Mouse (Mus musculus): ENCODE measurements around the gene Arvcf.

Arvcf gene

DNA sequence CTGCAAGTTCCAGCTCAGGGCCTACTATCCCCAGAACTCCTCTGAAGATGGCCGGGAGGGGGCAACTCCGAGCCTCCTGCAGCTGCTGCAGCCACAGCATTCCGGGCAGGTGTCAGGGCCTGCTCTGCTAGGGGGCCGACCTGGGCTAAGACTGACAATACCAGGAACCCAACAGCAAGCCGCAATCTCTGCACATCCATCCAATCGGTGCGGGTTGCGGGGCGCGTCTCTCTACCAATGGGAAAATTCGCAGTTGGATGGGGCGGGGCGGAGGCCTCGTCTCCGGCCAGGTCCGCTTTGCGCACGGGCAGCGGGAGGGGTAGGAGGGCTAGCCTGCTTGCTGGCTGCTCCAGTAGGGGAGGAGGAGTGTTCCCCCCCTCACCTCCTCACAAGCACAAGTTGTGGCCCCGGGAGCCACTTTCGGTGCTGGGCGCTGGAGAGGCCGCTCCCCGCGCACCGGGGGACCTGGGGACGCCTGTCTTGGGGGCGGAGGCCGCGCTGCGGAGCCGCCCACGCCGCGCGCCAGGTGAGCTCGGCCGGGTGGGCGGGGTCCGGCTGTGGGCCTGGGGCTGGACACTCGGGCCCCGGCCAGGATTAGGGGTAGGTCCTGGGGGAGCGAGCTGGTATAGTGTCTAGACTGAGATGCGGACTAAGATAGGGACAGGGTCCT is at the start of gene Arvcf, which contains the start of gene Tango2:
Gene Arvcf (plus strand): TSS at position 252 of the 670 bp plus-strand sequence.
Gene Tango2 (minus strand): TSS at position 173 of the 670 bp plus-strand sequence.
- peak; percentile 94 for DNase-seq (ENCODE audit: low spot score)

DNA sequence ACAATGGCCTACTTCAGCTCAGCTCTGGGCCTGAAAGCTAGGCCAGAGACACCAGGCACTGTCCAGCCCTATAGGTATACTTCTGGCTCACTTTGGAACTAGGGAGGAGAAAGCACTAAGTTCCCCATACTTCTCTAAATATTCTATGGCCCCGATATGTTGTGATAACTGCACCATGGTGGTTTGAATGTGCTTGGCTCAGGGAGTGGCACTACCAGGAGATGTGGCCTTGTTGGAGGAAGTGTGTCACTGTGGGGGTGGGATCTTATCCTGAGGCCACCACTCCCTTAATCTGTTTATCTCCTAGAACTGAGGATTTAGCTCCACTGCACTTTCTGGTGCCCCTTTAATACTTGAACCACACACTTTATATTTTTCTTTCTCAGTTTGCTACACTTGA is 39.8 kb upstream of the Arvcf start:
- DNase-seq (ENCODE audit: low spot score): no peak

GRCm38 (mm10) chr16:18318992-18319391 is 29.0 kb upstream of the Arvcf start:
- DNase-seq (ENCODE audit: low spot score): no peak

DNA sequence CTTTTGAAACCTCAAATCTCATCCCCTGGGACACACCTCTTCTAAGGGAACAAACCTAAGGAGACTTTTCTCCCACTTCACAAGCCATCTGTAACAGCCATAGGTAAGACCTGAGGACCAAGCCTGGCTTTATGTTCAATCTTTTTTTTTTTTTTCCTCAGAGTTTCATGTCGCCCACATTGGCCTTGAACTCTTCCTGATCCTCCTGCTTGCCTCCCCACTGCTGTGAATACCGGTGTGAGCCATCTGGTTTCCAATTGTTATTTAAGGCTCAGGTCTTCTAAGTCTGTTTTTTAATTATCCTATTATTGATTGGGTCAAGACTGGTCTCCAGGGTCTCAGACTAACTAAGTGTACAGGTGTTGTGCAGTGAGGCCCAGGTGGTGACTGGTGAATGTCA is 26.5 kb upstream of the Arvcf start:
- no peak for DNase-seq (ENCODE audit: low spot score)

- DNase-seq (ENCODE audit: low spot score): no peak
Observed at GRCm38 (mm10) chr16:18323460-18323859, 24.5 kb upstream of the Arvcf start.

GRCm38 (mm10) chr16:18324031-18324430 is 24.0 kb upstream of the Arvcf start:
- no peak for DNase-seq (ENCODE audit: low spot score)

DNA sequence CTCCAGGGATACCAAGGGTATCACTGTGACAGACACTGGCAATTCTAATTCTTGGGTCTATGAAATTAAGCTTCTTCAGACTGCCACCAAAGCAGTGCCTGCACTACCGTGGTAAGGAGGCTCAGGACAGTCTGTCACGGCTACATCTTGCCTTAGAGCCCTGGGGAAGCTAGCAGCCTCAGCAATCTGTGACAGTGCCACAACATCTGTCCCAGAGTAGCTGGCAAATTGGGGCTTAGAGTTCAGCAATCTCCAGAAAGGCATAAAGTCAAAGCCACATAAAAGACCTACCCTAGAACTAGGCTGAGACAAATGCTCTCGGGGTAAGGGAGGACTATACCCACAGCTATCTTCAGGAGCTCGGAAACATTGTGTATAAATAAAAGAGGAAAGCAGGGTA is 22.2 kb upstream of the Arvcf start:
- DNase-seq (ENCODE audit: low spot score): no peak

DNA sequence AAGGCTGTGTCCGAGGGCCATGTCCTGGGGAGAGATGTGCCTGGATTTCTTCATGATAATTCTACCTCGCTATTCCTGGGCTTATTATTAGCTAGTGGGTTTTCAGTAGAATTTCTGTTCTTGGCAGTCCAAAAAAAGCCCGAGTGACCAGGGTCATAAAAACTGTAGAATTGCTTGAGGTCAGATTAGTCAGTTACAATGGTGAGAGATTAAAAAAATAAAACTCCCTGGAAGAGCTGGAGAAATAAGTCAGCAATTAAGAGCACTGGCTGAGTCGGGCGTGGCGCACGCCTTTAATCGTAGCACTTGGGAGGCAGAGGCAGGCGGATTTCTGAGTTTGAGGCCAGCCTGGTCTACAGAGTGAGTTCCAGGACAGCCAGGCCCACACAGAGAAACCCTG is 20.0 kb upstream of the Arvcf start:
- DNase-seq (ENCODE audit: low spot score): no peak

- no peak for DNase-seq (ENCODE audit: low spot score)
Observed at GRCm38 (mm10) chr16:18328524-18328923, 19.5 kb upstream of the Arvcf start.

GRCm38 (mm10) chr16:18333976-18334375 is 14.0 kb upstream of the Arvcf start:
- DNase-seq (ENCODE audit: low spot score): no peak

DNA sequence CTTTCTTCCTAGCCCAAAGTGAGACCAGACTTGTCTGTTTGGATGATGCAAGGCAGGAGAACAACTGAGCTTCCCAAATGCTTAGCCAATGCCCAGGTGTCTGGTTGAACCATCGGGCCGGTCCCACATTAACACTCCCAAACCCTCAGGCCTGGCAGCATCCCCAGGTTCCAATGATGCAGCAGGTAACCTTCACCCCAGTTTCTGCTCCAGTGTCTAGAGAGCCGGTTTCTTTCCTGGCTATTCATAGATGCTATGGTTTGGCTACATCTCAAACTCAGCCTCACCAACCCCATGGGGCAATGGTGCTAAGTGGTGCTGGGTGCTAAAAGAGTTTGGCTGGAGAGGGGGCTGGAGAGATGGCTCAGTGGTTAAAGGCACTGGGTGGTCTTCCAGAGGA is 12.0 kb upstream of the Arvcf start:
- DNase-seq (ENCODE audit: low spot score): no peak

GRCm38 (mm10) chr16:18337261-18337660 is 10.7 kb upstream of the Arvcf start:
- no peak for DNase-seq (ENCODE audit: low spot score)

DNA sequence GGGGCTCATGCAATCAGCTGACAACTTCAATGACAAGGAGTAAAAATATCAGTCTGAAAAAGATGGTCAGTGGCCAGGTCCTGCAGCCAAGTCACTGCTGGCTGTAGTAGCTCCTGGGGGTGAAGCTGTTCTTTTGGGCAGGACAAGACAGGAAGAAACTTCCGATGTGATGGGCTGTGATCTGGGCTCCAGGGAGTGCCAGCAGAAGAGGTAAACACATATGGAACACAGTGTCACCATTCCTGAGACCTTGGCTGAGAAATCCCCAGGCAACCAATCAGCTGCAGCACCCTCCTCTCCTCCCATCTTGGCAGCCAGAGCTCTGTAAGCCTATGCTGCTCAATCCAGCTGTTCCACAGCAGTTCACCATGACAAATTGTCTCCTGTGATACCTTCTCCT is 8.1 kb upstream of the Arvcf start:
- DNase-seq (ENCODE audit: low spot score): no peak

DNA sequence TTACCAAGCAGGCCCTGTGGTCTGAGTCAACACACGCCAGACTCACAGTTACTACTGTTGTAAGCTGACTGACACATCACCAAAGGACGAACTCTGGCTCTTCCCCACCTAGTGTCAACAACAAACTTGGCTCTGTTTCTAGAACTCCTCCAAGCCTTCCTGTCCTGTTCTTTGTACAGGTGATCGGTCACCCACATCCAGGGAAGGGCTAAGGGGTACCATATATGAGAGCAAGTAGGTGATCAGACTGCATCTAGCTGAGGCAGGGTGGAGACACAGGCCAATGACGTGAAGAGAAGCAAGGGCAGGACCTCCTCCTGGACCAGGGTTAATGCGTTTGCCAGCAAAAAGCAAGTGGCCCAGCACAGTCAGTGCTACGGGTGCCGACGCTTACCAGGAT is 6.4 kb upstream of the Arvcf start:
- no peak for DNase-seq (ENCODE audit: low spot score)

DNA sequence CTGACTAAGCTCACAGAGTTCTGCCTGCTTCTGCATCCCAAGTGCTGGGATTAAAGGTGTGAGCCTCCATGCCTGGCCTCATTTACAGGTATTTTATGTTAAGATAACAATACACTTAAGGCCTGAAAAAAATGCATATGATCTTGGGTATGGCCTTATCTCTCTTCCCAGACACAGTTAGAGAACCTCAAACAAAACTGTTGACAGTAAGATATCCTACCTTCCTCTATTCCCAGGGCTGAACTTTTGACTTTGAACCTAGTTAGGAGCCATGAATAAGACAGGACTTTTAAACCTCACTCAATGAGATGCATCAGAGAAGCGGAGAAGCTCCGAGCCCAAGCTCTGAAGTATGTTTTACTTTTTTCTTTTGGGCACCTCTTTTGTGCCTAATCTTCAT is 5.9 kb upstream of the Arvcf start:
- DNase-seq (ENCODE audit: low spot score): no peak

GRCm38 (mm10) chr16:18342650-18343570 is 5.1 kb upstream of the Arvcf start:
- DNase-seq (ENCODE audit: low spot score): no peak

DNA sequence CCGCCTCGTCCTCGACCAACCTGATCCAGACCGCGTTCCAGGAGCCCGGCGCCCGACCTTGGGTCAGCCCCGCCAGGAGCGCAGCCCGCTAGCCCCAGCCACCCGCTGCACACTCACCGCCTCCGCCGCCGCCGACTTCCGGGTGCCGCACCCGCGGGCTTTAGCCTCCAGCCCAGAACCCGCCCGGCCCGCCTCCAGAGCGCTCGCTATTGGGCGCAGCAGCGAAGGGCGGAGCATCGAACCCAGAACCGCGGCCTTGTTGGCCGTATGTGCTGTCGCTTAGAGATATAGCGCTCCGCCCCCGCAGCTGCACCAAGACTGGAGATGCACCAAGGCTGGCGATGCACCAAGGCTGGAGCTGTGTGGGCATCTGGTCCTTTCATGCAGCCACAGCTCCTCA is 4.2 kb upstream of the Arvcf start:
- DNase-seq (ENCODE audit: low spot score): peak; percentile 96

- DNase-seq (ENCODE audit: low spot score): peak; percentile 93
Observed at GRCm38 (mm10) chr16:18345243-18345642, 2.7 kb upstream of the Arvcf start.

DNA sequence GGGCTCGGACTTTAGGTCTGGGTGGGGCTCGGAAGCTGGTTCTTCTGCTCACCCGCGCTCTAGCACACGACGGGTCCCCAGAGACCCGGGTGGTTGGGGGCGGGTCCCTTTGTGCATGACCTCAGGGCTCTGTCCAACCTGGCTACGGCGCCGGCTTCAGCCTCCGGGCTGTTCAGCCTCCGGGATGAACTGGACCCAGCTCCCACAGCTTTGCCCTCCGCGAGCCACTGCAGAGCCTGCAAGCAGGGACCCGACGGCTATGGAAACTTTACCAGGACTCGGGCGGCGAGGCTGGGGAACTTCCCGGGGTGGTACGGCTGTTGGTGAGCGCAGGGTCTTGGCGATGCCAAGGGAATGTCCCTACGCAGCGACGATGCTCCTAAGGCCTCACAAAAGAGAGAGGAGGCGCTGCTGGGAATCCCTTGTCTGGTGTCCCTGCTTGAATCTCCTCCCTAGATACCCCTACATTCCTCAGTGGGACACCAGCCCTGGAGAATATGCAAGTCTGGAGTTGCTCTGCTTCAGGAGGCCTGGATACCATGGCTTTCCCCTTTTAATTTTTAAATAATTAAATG is 706 bp downstream of the Arvcf start:
- peak; percentile 28 for DNase-seq (ENCODE audit: low spot score)

GRCm38 (mm10) chr16:18349761-18350325 is 1.9 kb downstream of the Arvcf start:
- DNase-seq (ENCODE audit: low spot score): no peak

DNA sequence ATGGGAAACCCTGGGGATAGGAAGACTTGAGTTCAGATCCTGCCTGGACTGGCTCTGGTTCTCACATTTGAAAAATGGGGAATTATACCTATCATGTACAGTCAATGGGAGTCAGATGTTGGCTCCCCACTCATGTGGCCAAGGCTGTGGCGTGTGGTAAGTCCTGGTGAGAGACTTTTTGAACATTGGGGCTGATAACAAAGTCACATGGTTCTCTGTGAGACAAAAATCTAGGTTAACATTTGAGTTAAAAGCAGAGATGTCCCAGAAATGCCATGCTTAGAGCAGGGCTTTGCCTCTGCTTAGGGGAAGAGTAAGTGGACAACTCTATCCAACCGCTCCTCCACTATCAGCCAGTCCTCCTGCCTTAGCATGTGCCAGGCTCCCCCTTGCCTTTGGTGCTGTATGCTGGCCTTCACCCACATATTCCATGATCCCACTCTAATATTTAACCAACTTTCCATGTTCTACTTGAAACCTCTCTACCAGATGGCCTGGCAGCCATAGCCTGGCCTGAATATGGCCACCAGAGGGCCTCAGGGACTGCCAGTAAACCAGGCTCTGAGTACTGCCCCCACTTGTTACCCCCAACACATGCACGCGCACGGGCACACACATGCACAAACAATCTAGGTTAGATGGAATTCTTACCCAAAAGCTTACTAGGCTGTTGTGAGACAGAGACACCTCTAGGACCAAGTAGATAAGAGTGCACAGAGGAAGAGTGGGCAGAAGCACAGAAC is 3.5 kb downstream of the Arvcf start:
- DNase-seq (ENCODE audit: low spot score): peak; percentile 49

- DNase-seq (ENCODE audit: low spot score): no peak
Observed at GRCm38 (mm10) chr16:18353106-18353505, 5.1 kb downstream of the Arvcf start.

Data from embryo, embryonic 10 days (tissue).